Mouse (Mus musculus): ENCODE data around the gene Tmem217.

DNA sequence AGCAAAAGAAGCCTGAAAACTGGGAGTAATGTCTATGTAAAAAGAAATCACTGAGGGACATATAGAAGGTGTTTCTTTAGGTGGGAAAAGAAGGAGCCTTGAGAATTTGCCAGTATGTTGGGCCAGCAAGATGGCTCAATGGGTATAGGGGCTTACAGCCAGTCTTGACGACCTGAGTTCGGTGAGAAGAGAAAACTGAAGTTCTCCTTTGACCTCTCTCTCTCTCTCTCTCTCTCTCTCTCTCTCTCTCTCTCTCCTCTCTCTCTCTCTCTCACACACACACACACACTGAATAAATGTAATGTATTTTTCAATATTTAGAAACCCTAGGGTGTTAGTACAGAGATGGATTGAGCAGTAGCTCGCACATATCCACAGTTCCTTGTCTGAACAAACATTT lies 3.7 kb downstream of the Tmem217 start:
- TF ChIP-seq USF1 (IDR thresholded peaks at IDR 0.05; ENCODE audit: low read depth) (no peak), TCF12 (IDR thresholded peaks at IDR 0.05; ENCODE audit: insufficient read depth, poor library complexity, severe bottlenecking) (no peak), TCF3 (IDR thresholded peaks at IDR 0.05; ENCODE audit: insufficient read length, low read depth) (no peak), MYOG (IDR thresholded peaks at IDR 0.05; ENCODE audit: control insufficient read depth in 1 of 3, insufficient read depth in 1 of 3, insufficient read length in 2 of 3, low read depth in 2 of 3) (no peak), POLR2A (IDR thresholded peaks at IDR 0.05; ENCODE audit: insufficient read length, low read depth) (no peak), POLR2AphosphoS2 (IDR thresholded peaks at IDR 0.05; ENCODE audit: insufficient read length, low read depth) (no peak), CEBPB (IDR thresholded peaks at IDR 0.05; ENCODE audit: insufficient read depth, poor library complexity, severe bottlenecking) (no peak), MAX (IDR thresholded peaks at IDR 0.05; ENCODE audit: low read depth) (no peak), REST (IDR thresholded peaks at IDR 0.05; ENCODE audit: insufficient read depth, insufficient read length) (no peak), SRF (IDR thresholded peaks at IDR 0.05; ENCODE audit: control insufficient read depth, insufficient read length, low read depth) (no peak), E2F4 (IDR thresholded peaks at IDR 0.05; ENCODE audit: insufficient read depth) (no peak)

Data from myocyte (in vitro differentiated cells).